Mouse (Mus musculus) megakaryocyte, embryonic 14.5 days (primary cell): ENCODE measurements at regions not wholly inside any gene's neighbourhood (a gene's known extent, or its start where the extent isn't known, plus 50 kb on each side); places are given as distances from the start of the nearest gene placed in this dataset.

Experiments
- FLI1 ChIP-seq: IDR thresholded peaks from 2 replicates; pipeline ENCODE4 v1.6.1; 2012; ENCODE audit warnings: low read length, inconsistent platforms, mixed read lengths
- GATA1 ChIP-seq: IDR thresholded peaks from 3 replicates; pipeline ENCODE4 v1.6.1; 2012; ENCODE audit warnings: mixed read lengths, low read length, inconsistent platforms, borderline replicate concordance

- TF ChIP-seq GATA1, result no peak
- no peak for TF ChIP-seq FLI1
These were observed 148.7 kb upstream of the Zfp703 start for GRCm38 (mm10) chr8:26828311-26828909.
